Mouse (Mus musculus) G1E-ER4 (cell line): Measurements from ENCODE around the gene Gjb3. TPM values are rescaled to one million over a fixed set of nuclear protein-coding genes. Genes with fewer than 3 reads are reported as not detected.

Experiments used
- GATA1 ChIP-seq: IDR thresholded peaks from one replicate; pipeline ENCODE4 v1.8.0; 2012; ENCODE audit warnings: low read length, inconsistent platforms
- polyA plus RNA-seq: library from polyadenylated mRNA; stranded (reverse); fragments of >175 nt; gene quantifications from 2 replicates; pipeline ENCODE4 v1.2.3, GENCODE M21; 2012

The Gjb3 gene
- polyA plus RNA-seq, 1 experiment: not detected

DNA sequence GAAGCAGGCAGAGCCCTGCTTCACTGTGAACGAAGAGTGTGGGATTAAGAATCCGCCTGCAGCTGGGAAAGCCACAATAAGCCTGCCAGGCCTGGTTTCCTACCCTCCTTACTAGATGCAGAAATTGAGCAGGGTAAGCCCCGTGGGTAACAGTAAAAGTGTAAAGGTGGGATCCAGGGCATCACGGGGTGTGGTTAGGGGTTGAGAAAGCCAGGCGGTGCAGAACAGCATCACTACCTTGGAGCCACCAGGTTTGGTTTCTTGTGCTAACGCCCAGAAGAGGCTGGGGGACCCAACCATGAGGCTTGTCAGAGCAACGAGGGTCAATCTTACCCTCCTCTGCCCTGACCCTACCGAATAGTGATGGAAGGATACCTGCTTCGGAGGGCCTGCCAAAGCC is 16.1 kb downstream of the Gjb3 start:
- no peak for TF ChIP-seq GATA1

DNA sequence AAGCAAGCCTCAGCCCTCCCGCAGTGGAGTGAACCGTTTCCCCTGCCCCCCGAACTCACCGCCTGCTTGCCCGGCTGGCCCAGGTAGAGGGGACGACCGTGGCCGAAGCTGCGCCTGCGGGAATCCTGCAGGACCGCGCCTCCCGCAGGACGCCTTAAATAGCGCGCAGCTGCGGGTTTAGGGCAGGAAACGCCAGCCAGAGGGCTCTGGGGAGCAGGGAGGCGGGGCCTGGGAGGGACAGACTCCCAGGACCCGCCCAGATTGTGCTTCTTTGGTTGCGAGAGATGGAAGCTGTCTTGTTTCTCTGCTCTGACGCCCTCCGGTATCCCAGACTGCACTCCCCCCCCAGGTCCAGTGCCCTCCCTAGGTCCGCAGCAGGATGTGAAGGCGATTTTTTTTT is 16.8 kb downstream of the Gjb3 start, which contains the start of gene Gja4:
Gene Gja4 (minus strand): TSS at position 179 of the 400 bp plus-strand sequence.
- TF ChIP-seq GATA1: no peak

DNA sequence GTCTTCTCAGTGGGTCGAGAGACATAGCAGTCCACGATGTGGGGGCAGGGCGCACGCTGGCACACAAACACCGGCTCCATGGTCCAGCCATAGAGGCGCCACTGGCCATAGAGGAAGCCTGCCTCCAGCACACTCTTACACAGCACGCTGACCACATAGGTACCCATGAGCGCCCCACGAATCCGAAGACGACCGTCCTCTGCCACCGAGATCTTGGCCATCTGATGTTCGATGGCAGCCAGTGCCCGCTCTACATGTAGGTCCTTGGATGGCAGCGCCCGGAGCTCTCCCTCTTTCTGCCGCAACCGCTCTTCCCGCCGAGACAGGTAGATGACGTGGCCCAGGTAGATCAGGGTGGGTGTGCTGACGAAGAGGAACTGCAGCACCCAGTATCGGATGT is 18.3 kb downstream of the Gjb3 start:
- TF ChIP-seq GATA1: no peak

- no peak for TF ChIP-seq GATA1
Measured at GRCm38 (mm10) chr4:127311561-127311960, 19.1 kb downstream of the Gjb3 start.

- TF ChIP-seq GATA1: no peak
Measured at GRCm38 (mm10) chr4:127306915-127307314, 23.7 kb downstream of the Gjb3 start.

DNA sequence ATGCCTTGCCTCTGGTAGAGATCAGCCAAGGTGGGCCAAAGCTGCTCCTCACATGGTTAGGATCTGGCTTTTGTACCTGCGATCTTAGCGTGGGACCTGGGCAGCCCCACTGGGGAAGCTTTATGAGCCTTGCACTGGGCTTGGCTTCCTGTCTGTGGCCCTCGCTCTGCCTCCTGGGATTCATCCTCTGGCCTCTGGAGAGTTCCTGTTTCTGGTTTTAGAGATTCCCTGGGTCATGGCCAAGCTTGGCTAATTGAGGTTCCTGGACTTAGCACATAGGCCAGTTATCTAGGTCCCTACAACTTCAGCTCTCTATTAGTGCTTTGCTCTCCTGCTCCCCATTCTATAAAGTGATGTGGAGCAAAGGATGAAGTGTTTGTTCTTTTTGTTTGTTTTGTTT is 26.8 kb downstream of the Gjb3 start:
- no peak for TF ChIP-seq GATA1

- TF ChIP-seq GATA1: no peak
Measured at GRCm38 (mm10) chr4:127300503-127300902, 30.1 kb downstream of the Gjb3 start.

DNA sequence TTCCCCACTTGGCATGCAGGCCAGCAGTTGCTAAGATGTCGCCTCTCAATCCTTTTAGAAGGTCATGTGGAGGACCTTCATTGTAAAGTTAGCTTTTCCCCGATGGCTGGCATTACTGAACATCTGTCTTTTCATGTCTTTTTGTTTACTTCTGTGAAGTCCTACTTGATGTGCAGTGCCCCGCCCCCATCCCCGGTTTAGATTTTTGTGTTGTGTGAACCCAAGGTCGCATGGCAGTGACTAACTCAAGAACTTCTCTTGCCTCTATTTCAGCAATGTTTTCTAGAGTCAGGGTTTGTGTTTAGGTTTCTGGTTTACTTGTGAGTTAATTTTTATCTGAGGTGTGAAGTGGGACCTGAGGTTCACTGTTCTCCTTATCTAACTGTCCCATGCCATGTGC is 38.0 kb downstream of the Gjb3 start:
- no peak for TF ChIP-seq GATA1

DNA sequence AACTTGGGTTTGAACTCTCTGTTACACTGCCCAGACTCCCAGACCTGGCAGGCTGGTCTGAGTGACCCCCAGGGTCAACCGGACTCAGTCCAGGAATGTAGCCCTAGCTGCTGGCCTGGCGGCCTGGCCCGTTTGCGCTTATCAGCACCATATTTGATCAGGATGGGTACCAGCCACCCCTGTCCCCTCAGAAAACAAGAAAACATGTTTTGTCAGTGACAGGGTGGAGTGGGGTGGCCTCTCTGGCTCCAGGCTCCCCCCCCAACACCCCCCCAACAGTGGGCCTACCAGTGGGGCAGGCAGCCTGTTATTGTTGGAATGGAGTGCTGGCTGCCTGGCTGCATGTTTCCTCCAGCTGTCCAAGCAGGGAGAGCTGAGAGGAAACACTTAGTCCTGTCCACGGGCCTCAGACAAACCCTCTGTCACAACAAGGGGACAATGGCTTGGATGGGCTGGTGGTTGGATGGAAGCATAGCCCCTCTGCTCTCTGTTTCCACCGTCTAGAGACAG is 41.5 kb downstream of the Gjb3 start:
- no peak for TF ChIP-seq GATA1

- no peak for TF ChIP-seq GATA1
Measured at GRCm38 (mm10) chr4:127286907-127287306, 43.7 kb downstream of the Gjb3 start.

DNA sequence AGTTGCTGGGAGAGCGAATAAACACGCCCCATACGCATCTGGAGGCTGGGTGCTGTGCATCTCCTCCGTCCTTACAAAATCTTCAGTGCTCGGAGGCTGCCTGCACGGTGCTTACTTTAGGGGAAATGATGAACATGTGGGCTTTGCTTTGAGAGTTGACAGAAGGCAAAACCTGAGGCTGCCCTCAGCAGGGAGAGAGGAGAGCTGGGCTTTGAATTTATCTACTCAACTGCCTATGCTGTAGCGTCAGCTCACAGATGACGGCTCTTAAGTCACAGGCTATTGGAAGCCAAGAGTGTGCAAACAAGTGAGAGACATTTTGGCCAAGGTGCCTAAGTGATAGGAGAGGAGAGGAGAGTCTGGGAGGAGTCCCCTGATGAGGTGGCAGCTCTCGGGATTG is 51.4 kb downstream of the Gjb3 start:
- TF ChIP-seq GATA1: no peak

DNA sequence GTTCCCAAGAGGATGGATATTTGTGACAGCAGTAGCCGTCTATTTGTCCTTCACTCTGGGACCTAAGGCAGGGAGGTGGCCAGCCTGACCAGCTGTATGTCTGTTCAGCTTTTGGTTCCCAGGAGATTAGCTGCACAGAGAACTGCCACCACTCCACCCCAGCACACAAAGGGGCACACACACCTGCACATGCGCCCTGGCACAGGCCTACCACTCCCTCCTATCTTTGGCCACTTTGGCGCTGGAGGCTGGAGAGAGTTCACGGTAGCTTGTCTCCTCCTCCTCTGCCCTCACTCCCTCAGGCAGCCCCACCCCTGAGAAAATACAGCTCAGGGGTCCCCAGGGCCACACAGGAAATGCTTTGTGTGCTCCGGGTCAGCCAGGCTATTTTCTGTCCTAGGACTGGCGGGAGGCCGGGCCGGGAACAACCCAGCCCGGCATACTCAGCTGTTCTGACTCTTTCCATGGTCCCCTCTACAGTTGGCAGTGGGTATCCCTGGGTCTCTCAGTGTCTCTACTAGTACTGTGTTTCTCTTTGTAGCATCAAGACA is 52.1 kb downstream of the Gjb3 start:
- TF ChIP-seq GATA1: no peak

Other genes starting within 250 kb of the Gjb3 start
- 0.27 and 0.61 TPM in 2 replicates for gene Tmem35b, start 207.2 kb downstream of the Gjb3 start, polyA plus RNA-seq
- gene Dlgap3, start 161.6 kb downstream of the Gjb3 start, polyA plus RNA-seq: 0.02 TPM in 1 of 2 replicates, not detected in the other
- 38.5 and 42.4 TPM in 2 replicates for gene Smim12, start 87.1 kb downstream of the Gjb3 start, polyA plus RNA-seq
- gene Gja4, start 16.8 kb downstream of the Gjb3 start, polyA plus RNA-seq: not detected in 2 replicates
- not detected in 2 replicates for gene Gjb4, start 23.2 kb upstream of the Gjb3 start, polyA plus RNA-seq
- gene Gjb5, start 27.3 kb upstream of the Gjb3 start, polyA plus RNA-seq: not detected in 2 replicates